Mouse (Mus musculus) lung, embryonic 15.5 days (tissue): ENCODE results near the gene Hoxa7. TPM values are rescaled to one million over a fixed set of nuclear protein-coding genes. Genes with fewer than 3 reads are reported as not detected.

ENCODE experiments used
- ATAC-seq: fragments of 200-750 bp; cut with Nextera tagmentation; 2 replicates; pipeline ENCODE4 v1.8.0; 2017; ENCODE audit warnings: moderate number of reproducible peaks, borderline replicate concordance; ENCODE audit not compliant: low FRiP score, low TSS enrichment; ENCODE audit errors: extremely low read depth
- H3K27ac ChIP-seq: fragments of 300-500 bp; sonication (generic); 2 replicates; pipeline ENCODE4 v1.5.1; 2015; ENCODE audit warnings: moderate library complexity, mild to moderate bottlenecking, inconsistent platforms
- H3K27me3 ChIP-seq: fragments of 300-500 bp; sonication (generic); 2 replicates; pipeline ENCODE4 v1.6.1; 2015; ENCODE audit warnings: inconsistent platforms
- H3K36me3 ChIP-seq: fragments of 300-500 bp; sonication (generic); 2 replicates; pipeline ENCODE4 v1.6.1; 2015; ENCODE audit warnings: inconsistent platforms
- H3K4me1 ChIP-seq: fragments of 300-500 bp; sonication (generic); 2 replicates; pipeline ENCODE4 v1.6.1; 2015; ENCODE audit warnings: inconsistent platforms
- H3K4me2 ChIP-seq: fragments of 300-500 bp; sonication (generic); 2 replicates; pipeline ENCODE4 v1.6.1; 2015; ENCODE audit warnings: inconsistent platforms, mild to moderate bottlenecking, moderate library complexity
- H3K4me3 ChIP-seq: fragments of 300-500 bp; sonication (generic); 2 replicates; pipeline ENCODE4 v1.5.1; 2015; ENCODE audit warnings: mild to moderate bottlenecking, inconsistent platforms
- H3K9ac ChIP-seq: fragments of 300-500 bp; sonication (generic); 2 replicates; pipeline ENCODE4 v1.6.1; 2015; ENCODE audit warnings: inconsistent platforms
- H3K9me3 ChIP-seq: fragments of 300-500 bp; sonication (generic); 2 replicates; pipeline ENCODE4 v1.6.1; 2016; ENCODE audit warnings: inconsistent platforms
- WGBS: fragments of 180-500 bp; shearing (Covaris S2); methylation state at CpG from one replicate; pipeline ENCODE4 v1.1.7; 2015; 5-methylcytosine and 5-hydroxymethylcytosine counted together
- polyA plus RNA-seq: library from polyadenylated mRNA; unstranded; fragments of >200 nt; fragmentation: Nextera tagmentation; extraction: Ambion mirVana; gene quantifications from 2 replicates; pipeline ENCODE4 v1.2.1, GENCODE M21; 2015

The Hoxa7 gene
- polyA plus RNA-seq, 1 experiment from 2014 or later = 5.5 TPM

GRCm38 (mm10) chr6:52234428-52235140 is 12.9 kb upstream of the Hoxa7 start:
- no peak overlapping the region for H3K27ac ChIP-seq
- no peaks in the 10 kb centered on the region for H3K36me3 ChIP-seq
- ATAC-seq = no peak
- no peak overlapping the region for H3K4me3 ChIP-seq
- 2% methylated on average over 68 of the region's 68 CpGs for WGBS
- no peak overlapping the region; the same call in 1 of the 2 replicates for H3K4me2 ChIP-seq
- peaks cover 96% of the 10 kb centered on the region for H3K27me3 ChIP-seq
- peaks cover 12% of the 10 kb centered on the region; the same call in 1 of the 2 replicates for H3K4me1 ChIP-seq
- H3K9ac ChIP-seq = no peak overlapping the region
- H3K9me3 ChIP-seq = no peaks in the 10 kb centered on the region

- Histone ChIP-seq H3K9ac (no peak overlapping the region), H3K4me3 (0 out of 2 replicates have a peak overlapping the region, but pooled peaks have one; percentile 5), H3K27me3 (peaks cover 97% of the 10 kb centered on the region), H3K4me1 (peaks cover 12% of the 10 kb centered on the region; the same call in 1 of the 2 replicates), H3K9me3 (no peaks in the 10 kb centered on the region), H3K4me2 (peak overlapping the region; percentile 14; the same call in 1 of the 2 replicates), H3K36me3 (no peaks in the 10 kb centered on the region), H3K27ac (no peak overlapping the region)
- ATAC-seq = 0 out of 2 replicates have a peak, but pooled peaks have one; percentile 53
- WGBS = 1% methylated on average over 68 of the region's 70 CpGs
These were observed 12.1 kb upstream of the Hoxa7 start for GRCm38 (mm10) chr6:52233546-52234427.

- H3K27ac ChIP-seq = no peak overlapping the region
- H3K4me1 ChIP-seq = peaks cover 12% of the 10 kb centered on the region; the same call in 1 of the 2 replicates
- peaks cover 97% of the 10 kb centered on the region for H3K27me3 ChIP-seq
- ATAC-seq = no peak
- no peak overlapping the region for H3K4me3 ChIP-seq
- WGBS = 1% methylated on average over 23 of the region's 23 CpGs
- H3K9ac ChIP-seq = no peak overlapping the region
- no peaks in the 10 kb centered on the region for H3K36me3 ChIP-seq
- no peak overlapping the region for H3K4me2 ChIP-seq
- H3K9me3 ChIP-seq = no peaks in the 10 kb centered on the region
These were observed 11.4 kb upstream of the Hoxa7 start for GRCm38 (mm10) chr6:52232984-52233545.

- H3K4me3 ChIP-seq = no peak overlapping the region
- no peaks in the 10 kb centered on the region for H3K36me3 ChIP-seq
- H3K9ac ChIP-seq = no peak overlapping the region
- under 1% methylated on average over 18 of the region's 18 CpGs for WGBS
- ATAC-seq = no peak
- no peaks in the 10 kb centered on the region for H3K9me3 ChIP-seq
- H3K4me1 ChIP-seq = peaks cover 12% of the 10 kb centered on the region; the same call in 1 of the 2 replicates
- H3K27me3 ChIP-seq = peaks cover 97% of the 10 kb centered on the region
- H3K4me2 ChIP-seq = no peak overlapping the region
- H3K27ac ChIP-seq = no peak overlapping the region
These were observed 10.9 kb upstream of the Hoxa7 start for GRCm38 (mm10) chr6:52232568-52232965.

- H3K9ac ChIP-seq = no peak overlapping the region
- ATAC-seq = no peak
- H3K4me2 ChIP-seq = no peak overlapping the region
- H3K36me3 ChIP-seq = no peaks in the 10 kb centered on the region
- H3K27ac ChIP-seq = no peak overlapping the region
- H3K27me3 ChIP-seq = peaks cover 97% of the 10 kb centered on the region
- no peaks in the 10 kb centered on the region for H3K9me3 ChIP-seq
- H3K4me1 ChIP-seq = peaks cover 12% of the 10 kb centered on the region; the same call in 1 of the 2 replicates
- no peak overlapping the region for H3K4me3 ChIP-seq
- 2% methylated on average over 18 of the region's 18 CpGs for WGBS
These were observed 10.4 kb upstream of the Hoxa7 start for GRCm38 (mm10) chr6:52231885-52232567.

GRCm38 (mm10) chr6:52230516-52231165 is 9.0 kb upstream of the Hoxa7 start, which contains the start of gene Hoxa9:
Gene Hoxa9 (minus strand): TSS chr6:52231089.
- Histone ChIP-seq H3K4me2 (no peak within 1 kb of the TSS), H3K9ac (no peak within 1 kb of the TSS), H3K27me3 (peaks cover 97% of the 10 kb centered on the region), H3K27ac (no peak within 1 kb of the TSS), H3K9me3 (no peaks in the 10 kb centered on the region), H3K36me3 (no peaks in the 10 kb centered on the region), H3K4me1 (peaks cover 20% of the 10 kb centered on the region), H3K4me3 (0 out of 2 replicates have a peak within 1 kb of the TSS, but pooled peaks have one; percentile 8)
- WGBS = 1% methylated on average over 19 of the region's 36 CpGs
- ATAC-seq = no peak

GRCm38 (mm10) chr6:52229558-52230416 is 8.1 kb upstream of the Hoxa7 start:
- Histone ChIP-seq H3K9me3 (no peaks in the 10 kb centered on the region), H3K27me3 (peaks cover 97% of the 10 kb centered on the region), H3K36me3 (no peaks in the 10 kb centered on the region), H3K4me3 (no peak overlapping the region), H3K27ac (no peak overlapping the region), H3K4me2 (no peak overlapping the region), H3K4me1 (peaks cover 22% of the 10 kb centered on the region), H3K9ac (no peak overlapping the region)
- no peak for ATAC-seq
- 3% methylated on average over 44 of the region's 44 CpGs for WGBS

- no peaks in the 10 kb centered on the region for H3K36me3 ChIP-seq
- peaks cover 13% of the 10 kb centered on the region for H3K4me1 ChIP-seq
- WGBS = 2% methylated on average over 38 of the region's 38 CpGs
- peaks cover 97% of the 10 kb centered on the region for H3K27me3 ChIP-seq
- H3K4me2 ChIP-seq = no peak overlapping the region
- no peak overlapping the region for H3K4me3 ChIP-seq
- no peak overlapping the region for H3K27ac ChIP-seq
- H3K9me3 ChIP-seq = no peaks in the 10 kb centered on the region
- no peak overlapping the region for H3K9ac ChIP-seq
- no peak for ATAC-seq
These were observed 7.1 kb upstream of the Hoxa7 start for GRCm38 (mm10) chr6:52228475-52229465.

GRCm38 (mm10) chr6:52227470-52228222 is 6.0 kb upstream of the Hoxa7 start:
- Histone ChIP-seq H3K36me3 (no peaks in the 10 kb centered on the region), H3K27me3 (peaks cover 97% of the 10 kb centered on the region), H3K4me3 (no peak overlapping the region), H3K27ac (no peak overlapping the region), H3K9me3 (no peaks in the 10 kb centered on the region), H3K9ac (no peak overlapping the region), H3K4me1 (peaks cover 12% of the 10 kb centered on the region), H3K4me2 (no peak overlapping the region)
- ATAC-seq = no peak
- WGBS = 6% methylated on average over 11 of the region's 11 CpGs
